Mouse (Mus musculus) CD8-positive naive resting alpha-beta T cell, adult 2 months (primary cell): ENCODE results near the gene Snx29.

Experiments used
- DNase-seq, 2 experiments: peaks; one replicate each; pipeline ENCODE4 v3.0.0; 2022; ENCODE audit warnings: low read depth in 2 of 2, low spot score in 2 of 2

Gene Snx29

DNA sequence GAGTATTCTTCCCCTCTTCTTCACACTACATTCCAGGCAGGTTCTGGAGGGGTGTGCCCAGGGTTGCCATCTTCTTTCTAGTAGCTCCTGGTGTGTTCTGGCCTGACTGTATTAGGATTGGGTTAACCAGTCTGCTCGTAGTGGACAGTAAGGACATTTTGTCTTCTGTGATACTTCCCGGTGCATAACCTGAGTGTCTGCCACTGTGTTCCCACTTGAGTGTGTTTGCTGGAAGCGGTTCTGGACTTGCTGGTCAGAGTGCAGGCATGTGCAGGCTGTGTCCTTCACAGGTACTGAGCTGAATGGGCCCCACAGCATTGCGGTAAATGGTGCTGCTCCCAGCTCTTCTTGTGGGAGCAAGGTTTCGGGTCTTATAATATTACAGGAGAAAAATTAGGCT lies 125.2 kb downstream of the Snx29 start:
- DNase-seq: no peak

DNA sequence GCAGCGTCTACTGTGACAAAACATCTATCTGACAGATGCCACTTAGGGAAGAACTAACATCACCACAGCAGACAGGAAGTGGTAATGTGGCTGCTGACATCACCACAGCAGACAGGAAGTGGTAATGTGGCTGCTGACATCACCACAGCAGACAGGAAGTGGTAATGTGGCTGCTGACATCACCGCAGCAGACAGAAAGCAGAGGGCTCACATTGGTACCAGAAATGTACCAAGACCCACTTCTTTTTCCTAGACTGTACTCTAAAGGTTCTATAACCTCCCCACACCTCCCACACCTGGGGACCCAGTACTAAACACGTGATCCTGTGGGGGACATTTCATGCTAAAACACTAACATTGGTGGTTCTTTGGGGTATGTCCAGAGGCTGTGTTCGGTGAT lies 126.0 kb downstream of the Snx29 start:
- DNase-seq: peak; percentile 73 to 83

DNA sequence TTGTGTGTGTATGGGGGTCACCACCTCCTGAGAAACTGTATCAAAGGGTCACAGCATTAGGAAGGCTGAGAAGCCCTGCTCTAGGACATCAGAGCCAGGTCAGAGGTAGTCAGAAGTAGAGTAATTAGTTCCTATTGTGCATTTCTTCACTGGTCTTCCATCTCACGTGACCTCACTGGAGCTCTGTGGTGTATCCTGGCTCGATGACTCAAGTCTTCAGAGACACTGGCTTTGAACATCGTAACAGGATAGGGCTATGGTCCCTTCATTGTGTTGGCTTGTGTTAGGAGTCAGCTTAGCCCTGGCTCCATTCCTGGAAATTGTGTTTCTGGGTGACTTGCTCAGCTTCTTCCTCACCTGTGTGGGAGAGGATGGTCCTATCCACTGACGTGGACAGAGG lies 126.6 kb downstream of the Snx29 start:
- no peak for DNase-seq

DNA sequence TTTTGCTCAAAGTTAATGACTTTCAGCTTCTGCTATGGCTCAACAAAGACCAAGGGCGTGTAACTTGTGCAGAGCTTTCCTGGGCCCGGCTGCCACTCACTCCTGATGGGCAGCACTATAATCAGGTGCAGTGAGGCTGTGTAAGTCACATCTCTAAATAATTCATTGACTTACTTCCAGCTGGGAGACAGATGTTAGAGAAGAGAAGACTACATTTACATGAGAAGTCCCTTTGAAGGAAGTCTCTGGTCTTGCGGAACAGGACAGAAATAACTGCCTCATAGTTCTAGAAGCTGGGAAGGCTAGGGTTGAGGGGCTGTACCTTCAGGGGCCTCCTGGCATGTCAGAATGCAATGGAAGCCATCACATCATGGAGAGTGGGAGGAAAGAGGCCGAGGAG lies 127.9 kb downstream of the Snx29 start:
- DNase-seq: no peak

DNA sequence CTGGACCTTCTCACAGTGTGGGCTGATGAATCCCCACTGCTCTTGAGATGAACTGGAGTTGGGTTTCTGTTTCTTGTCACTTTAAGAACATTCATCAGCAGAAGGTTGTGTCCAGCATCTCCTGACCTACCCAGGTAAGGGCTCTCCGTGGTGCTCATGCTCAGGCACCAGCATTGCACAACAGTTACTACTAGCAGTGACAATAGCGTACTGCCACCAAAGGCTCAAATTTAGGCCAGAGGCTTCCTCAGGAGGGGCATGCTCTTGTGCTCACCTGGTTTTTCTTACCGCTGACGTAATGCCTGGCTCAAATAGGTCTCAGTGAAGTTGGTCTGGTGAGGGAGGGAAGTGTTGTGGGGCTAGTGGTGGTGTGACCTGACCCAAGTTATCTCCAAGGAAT lies 132.2 kb downstream of the Snx29 start:
- DNase-seq: no peak

DNA sequence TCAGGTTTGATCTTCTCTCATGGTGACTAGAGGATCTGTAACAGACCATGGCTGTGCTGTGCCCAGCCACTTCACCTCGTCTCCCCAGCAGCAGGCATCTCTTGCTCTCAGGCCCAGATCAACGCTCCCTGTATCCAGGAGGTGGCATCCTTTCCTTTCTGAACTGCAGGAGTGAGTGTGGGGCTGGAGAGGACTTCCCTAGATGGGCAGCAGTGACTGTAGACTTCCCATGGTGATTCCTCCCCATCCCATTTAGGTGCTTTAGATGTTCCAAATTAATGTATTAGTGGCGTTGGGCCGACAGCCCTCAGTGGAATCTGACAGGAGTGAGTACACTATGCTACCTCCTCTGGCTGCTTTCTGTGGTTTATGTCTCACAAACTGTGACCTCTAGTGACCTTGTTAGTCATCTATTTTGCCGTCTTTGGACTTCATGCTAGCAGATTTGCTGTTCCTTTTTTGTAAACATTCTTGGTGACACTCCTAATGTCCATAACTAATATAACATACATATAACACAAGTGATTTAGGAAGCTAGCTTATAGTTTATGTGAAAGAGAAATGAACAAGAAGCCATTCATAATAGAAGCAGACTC lies 132.9 kb downstream of the Snx29 start:
- no peak for DNase-seq

DNA sequence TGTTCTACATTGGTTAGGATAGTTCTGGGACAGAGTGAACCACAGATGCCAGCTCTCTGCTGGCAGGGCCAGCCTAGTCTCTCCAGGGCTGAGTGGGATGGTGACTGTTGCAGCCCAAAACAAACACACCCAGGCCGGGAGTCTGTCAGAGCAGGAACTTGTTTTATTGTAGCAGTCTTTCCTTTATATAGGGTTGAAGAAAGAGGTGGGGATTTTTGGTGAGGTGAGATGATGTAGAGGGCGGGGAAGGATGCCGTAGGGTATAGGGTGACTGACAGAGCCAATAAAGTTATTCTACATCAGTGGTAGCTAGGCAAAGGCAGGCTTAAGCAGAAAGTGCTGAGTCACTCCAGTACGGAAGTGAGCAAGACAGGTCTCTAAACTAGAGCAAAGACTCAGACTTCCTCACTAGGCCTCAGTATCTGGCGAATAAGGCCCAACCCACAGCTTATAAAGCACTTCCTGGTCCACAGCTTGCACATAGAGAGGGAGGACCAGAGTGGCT lies 133.5 kb downstream of the Snx29 start:
- DNase-seq: no peak

DNA sequence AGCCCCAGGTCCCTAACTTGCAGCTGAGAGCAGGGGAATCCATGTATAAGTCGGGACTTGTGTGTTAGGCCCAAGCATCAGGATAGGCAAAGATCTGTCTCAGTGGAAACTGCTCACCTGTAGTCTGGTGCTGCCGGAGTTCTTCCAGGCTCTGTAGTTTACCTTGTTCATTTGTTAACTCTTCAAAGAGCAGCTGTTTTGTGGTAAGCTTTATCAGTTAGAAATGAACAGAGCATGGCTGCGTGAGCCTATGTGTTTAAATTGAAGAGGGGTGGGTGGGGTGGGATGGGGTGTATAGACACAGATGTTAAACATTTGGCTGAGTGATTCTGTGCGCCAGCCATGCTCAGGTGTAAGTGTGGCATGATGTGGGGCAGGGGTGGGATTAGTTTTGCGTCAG lies 134.4 kb downstream of the Snx29 start:
- DNase-seq: no peak

DNA sequence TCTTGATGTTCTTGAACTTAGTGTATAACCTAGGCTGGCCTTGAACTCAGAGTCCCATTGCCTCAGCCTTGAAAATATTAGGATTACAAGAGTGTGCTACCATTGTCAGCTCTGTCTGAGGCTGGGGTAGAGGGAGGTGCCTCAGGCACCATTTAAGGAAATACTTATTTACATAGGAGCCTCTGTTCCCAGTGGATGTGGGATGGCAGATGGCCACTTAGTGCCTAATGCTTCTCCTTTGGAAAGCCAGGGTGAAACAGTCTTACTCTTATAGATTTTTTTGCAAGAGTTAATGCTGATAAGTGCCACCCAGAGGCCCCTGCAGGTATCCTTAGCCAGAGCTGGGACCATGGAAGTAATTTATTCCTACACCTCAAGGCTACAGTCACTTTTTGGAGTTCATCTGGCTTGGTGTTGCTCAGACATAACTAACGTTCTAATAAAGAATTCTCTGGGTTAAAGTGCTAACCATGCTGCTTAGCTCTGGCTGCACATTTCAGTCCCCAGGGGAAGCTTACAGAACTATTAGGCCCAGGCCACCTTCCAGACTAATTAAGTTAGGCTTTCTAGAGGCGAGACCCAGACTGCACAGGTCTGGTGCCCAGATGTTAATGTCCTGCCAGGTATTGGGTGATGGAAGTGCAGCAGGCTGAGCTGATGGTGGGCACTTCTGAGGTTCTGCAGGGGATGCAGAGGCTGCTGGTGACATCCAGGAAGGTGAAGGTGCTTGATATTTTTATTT lies 135.1 kb downstream of the Snx29 start:
- DNase-seq: no peak

DNA sequence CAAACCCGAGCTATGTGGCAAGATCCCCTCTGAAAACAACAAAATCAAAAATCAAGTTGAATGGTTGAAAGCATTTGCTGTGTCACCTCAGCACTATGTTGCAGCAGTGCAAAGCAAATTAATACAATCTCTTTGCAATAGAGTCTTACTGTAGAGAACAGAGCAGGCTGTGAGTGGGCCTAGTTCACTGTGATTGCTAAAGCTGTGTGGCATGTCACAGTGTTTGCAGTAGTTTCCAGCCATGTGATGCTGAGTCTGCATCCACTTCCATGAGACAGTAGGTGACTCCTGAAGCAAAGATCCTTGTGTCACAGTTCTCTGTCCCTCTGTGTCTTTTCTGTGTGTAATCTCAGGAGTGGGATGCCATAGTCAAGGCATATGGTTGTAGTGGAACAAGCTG lies 137.5 kb downstream of the Snx29 start:
- no peak for DNase-seq

DNA sequence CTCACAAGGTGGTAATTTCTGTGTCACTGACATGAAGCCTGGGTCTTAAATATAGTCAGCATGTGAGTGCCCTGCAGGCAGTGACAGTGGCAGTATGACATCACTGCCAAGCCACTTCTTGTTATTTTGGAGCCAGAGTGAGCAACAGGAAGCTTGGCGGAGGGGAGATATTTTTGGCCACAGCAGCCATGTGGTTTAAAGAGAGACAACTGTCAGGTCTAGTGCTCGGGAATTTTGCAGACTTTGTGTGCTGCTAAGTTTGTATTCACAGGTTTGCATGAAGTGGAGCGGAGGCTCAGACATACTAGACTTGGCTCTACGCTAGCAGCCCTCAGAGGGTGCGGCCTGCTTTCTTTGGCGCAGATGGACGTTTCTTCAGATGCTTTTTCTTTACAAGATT lies 138.9 kb downstream of the Snx29 start:
- peak; percentile 15 to 53 for DNase-seq

DNA sequence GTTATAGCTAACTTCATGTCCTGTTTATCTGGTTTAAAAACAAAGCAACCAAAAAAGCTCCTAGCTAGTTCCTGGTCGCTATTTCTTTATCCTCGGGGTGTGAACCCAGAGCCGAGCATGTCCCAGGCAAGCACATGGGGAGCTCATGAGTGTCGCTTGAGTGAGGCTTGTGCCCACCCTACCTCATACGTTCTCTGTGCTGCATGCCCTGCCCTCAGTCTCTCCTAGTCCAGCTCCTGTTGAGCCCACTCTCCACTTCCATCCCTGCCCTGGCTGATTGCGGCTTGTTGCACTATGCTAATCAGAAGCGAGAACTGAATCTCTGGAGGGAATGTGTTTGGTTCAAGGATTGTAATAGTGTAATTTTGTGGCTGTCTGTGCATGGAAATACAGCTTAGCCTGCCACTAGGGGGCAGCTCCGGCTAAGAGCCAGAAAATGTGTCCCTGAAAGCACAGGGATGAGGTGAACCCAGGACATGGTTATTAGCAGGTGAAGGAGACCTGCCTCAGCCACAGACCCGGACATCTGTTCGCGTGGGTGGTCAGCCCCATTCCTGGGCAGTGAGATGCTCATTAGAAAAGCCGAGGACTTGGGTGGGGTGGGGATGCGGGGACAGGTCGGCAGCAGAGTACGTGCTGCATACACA lies 145.9 kb downstream of the Snx29 start:
- DNase-seq: peak; percentile 35 to 57

DNA sequence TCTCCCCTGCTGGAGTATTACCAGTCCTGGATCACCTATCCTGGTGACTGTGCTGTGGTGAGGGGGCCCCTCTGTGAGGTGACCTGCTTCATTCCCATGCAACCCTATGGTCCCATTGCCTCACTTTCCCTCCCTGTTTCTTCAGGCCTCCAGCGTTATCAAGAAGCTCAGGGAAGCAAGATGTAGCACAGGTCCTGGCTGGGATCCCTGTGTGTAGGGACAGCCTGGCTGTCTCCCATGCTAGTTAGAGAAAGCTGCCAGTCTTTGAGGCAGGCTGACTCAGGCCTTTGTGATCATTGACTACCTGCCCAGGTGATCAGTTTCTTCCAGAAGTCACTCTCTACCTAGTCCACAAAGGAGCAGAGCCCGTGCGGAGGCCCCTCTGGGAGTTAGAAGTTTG lies 146.8 kb downstream of the Snx29 start:
- DNase-seq: no peak

DNA sequence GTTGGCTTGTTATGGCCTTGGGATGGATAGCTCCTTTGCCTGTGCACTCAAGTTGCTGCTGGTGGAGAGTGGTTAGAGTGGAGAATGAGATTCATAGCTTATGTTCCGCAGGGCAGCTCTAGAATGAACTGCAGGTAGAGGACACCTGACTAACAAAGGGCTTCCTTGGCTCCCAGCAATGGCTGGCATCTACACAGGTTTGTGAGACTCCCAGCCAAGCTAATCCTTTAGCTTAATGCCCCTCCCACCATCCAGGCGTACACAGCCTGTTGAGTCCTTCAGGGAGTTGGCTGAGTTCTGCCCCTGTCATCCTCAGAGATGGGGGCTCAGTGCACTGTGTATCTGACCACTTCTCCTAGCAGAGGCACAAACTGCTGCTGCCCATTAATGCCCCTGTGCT lies 148.5 kb downstream of the Snx29 start:
- DNase-seq: no peak

DNA sequence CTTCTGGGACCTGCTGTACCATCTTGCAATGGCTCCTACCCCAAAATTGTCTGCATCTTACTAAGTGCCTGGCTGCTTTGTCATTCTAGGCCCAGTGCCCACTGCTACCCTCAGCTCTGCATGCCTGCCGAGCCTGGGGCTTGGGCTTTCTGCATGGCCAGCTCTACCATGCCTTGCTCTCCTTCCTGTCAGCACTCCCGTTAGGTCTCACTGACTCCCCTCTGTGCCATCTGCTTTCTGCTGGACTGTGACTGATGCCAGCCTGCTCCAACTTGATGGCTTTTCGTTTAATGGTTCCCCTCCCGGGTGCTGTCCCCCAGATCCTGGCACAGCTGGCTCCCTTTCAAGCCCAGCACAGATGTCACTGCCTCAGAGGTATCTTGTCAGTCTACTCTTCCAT lies 150.1 kb downstream of the Snx29 start:
- DNase-seq: no peak

DNA sequence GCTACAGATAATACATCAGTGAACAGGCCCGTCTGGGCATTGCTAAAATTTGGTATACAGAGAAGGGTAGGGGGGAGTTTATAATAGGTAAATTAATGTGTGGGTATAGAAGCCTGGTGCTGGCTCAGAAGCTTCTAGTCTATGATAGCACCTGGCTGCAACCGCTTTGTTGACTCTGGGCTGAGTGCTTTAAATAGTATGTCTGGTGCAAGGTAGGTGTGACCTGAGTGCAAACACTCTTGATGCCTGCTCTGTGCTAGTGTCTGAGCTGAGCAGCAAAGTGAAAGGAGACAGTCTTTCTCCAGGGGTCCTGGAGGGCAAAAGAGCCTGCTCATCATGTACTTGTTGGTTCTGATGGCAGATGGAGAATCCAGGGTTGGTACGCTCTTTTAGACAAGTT lies 150.8 kb downstream of the Snx29 start:
- no peak for DNase-seq

DNA sequence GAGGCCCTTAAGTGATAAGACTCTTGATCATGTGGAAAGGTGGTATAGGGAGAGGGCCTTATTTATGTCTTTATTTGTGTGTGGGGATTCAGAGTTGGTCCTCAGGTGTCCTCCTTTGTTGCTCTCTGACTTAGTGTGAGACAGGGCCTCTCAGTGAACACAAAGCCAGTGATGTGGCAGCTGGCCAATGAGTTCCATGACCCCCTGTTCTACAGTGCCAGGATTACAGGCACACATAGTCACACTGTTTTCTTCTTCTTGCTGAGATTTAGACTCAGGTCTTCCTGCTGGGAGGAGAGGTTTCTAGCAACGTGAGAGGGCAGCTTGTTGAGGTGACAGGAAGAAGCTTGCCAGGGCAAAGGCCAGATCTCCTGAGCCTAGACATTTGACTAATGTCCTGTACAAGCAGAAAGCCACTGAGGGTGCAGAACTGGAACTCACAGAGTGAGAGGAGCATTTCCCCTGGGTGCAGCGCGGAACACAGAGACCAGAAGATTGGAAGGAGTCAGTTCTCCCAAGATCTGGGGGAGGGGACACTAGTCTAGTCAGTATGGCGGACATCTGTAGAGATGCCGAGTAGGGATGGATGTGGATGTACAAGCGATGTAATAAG lies 151.3 kb downstream of the Snx29 start:
- DNase-seq: no peak

DNA sequence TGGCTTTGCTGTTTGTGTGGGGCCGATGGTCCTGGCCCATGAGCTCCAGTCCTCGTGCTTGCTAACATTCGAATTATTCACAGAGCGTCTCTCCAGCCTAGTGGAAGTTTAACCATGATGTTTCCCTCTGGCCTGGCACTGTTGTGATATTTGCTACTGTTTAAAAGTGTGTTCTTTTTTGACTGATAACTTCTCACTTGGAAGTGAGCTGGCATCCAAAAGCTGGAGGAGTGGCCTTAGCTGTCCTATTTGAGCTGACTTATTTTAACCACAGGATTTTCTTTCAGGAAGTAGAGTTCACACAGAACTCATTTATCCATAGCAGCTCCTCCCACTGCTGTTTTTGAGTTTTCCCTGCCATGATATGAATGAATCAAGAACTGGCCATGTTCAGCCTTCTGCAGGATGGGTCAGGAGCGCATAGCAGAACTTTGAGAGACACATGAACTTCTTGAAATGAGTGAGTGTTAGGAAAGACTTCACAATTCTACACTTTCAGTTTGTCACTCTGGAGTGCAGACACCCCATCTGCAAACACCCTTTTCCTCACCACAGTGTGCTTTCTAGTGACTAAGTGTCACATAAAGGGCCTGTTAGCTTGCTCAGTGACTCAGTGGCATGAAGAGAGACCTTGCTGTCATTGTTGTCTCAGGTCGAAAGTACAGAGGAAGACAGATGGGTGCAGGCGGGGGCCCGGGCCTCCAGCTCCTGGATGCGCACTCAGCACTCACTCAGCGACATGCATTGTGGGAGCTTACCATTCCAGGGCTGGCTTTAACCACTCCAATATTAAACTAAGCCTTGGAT lies 152.6 kb downstream of the Snx29 start:
- no peak for DNase-seq

DNA sequence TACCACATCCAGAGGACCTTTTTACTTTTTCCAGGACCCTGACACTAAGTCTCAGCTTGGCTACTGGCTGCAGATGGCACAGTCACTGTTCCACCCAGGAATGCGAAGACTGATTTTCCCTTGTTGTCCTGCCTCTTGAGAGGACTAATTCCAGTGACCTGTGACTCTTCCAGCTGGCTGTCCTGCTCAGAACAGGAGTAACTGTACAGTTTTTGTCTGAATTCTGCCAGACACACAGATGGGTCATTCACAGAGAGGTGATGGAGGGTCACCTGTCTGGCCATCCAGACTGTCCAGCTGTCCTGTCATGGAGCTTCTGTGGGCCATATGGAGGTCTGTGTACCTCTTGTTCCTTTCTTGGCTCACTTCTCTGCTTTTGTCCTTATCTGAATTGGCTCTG lies 153.6 kb downstream of the Snx29 start:
- DNase-seq: no peak

DNA sequence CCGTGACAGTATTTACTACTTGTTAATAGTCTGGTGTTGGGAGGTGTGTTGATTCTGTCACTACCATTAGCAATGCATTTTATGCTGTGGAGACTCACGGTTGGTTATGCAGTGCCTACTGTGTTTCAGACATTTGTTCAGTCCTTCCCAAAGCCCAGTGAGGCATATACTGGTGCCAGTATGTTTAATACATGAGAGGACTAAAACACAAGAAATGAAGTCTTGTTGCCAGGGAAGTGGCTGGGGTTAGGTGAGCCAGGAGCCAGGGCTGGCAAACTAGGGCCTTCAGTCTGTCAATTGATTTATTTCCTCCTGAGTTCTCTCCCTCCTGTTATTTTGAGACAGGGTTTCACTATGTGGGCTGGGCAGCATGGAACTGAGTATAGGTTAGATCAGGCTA lies 154.3 kb downstream of the Snx29 start:
- DNase-seq: no peak

DNA sequence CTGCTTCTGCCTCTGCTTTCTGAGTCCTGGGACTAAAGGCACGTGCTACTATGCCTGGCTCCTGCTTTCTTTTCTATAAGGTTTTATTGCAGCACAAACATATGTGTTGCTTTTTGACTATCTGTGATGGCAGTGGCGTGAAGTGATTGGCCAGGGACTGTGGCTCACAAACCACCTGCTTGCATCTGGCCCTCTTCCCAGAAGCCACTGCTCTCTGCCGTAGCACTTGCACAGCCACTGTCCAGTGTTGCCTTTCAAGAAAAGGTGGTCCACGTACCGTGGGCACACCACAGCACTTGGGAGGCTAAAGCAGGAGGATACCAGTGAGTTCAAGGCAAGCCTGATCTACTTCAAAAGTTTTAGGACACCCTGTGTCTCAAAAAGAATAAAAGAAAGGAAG lies 154.9 kb downstream of the Snx29 start:
- DNase-seq: no peak
